Mouse (Mus musculus): ENCODE data around the gene Armt1. TPM values are rescaled to one million over a fixed set of nuclear protein-coding genes. Genes with fewer than 3 reads are reported as not detected.

Armt1 gene
- total and polyA plus RNA-seq, 3 experiments = 24.2 to 25.1 TPM; not detected in 1

GRCm38 (mm10) chr10:4391851-4392250 lies 40.4 kb upstream of the Armt1 start:
- Histone ChIP-seq H3K9me3 (replicated peaks; ENCODE audit: insufficient read depth, low read length) (no peaks in the 10 kb centered on the region), H3K79me2 (ENCODE audit: control insufficient read depth, insufficient read depth, low read length, poor library complexity) (peaks cover 71% of the 10 kb centered on the region), H3K27ac (ENCODE audit: control insufficient read depth, low read depth, low read length) (0 out of 2 replicates have a peak overlapping the region, but pooled peaks have one; percentile 3), H3K4me3 (ENCODE audit: control insufficient read depth in 1 of 2, insufficient read depth in 1 of 2, low read depth in 2 of 2, low read length in 2 of 2) (no peak overlapping the region), H3K27me3 (ENCODE audit: control insufficient read depth in 1 of 2, insufficient read depth in 2 of 2, low read length in 2 of 2) (no peaks in the 10 kb centered on the region), H3K9ac (ENCODE audit: control insufficient read depth, low read depth, low read length, poor library complexity, severe bottlenecking) (0 out of 2 replicates have a peak overlapping the region, but pooled peaks have one; percentile 6), H3K4me1 (ENCODE audit: control insufficient read depth in 1 of 2, insufficient read depth in 2 of 2, low read length in 2 of 2) (peaks cover 27 to 33% of the 10 kb centered on the region in 2 experiments), H3K36me3 (ENCODE audit: control insufficient read depth in 1 of 2, insufficient read depth in 2 of 2, low read length in 2 of 2) (peaks cover 12 to 36% of the 10 kb centered on the region in 2 experiments)
- TF ChIP-seq SMC3 (IDR thresholded peaks at IDR 0.05; ENCODE audit: low read depth, low read length) = peak; percentile 33
- 0 out of 2 replicates have a peak, but pooled peaks have one; percentile 17 for TF ChIP-seq SIN3A (IDR thresholded peaks at IDR 0.05; ENCODE audit: low read length)
- TF ChIP-seq CTCF (IDR thresholded peaks at IDR 0.05 in 2 of 3, conservative IDR thresholded peaks at IDR 0.05 in 1 of 3; ENCODE audit: control insufficient read depth in 1 of 3, insufficient read depth in 1 of 3, low read depth in 2 of 3, low read length in 3 of 3, poor library complexity in 1 of 3, severe bottlenecking in 1 of 3) = peak; percentile 30 to 64 (median 60); a peak in 5 of 6 replicates
- no peak for TF ChIP-seq USF1 (IDR thresholded peaks at IDR 0.05; ENCODE audit: low read depth, low read length)
- peak; percentile 64 for DNase-seq (ENCODE audit: low read depth, low spot score)

GRCm38 (mm10) chr10:4395321-4395720 lies 36.9 kb upstream of the Armt1 start:
- no peak for DNase-seq (ENCODE audit: low read depth, low spot score)
- Histone ChIP-seq H3K27me3 (ENCODE audit: control insufficient read depth in 1 of 2, insufficient read depth in 2 of 2, low read length in 2 of 2) (no peaks in the 10 kb centered on the region), H3K4me3 (ENCODE audit: control insufficient read depth in 1 of 2, insufficient read depth in 1 of 2, low read depth in 2 of 2, low read length in 2 of 2) (no peak overlapping the region), H3K36me3 (ENCODE audit: control insufficient read depth in 1 of 2, insufficient read depth in 2 of 2, low read length in 2 of 2) (peaks cover 11 to 26% of the 10 kb centered on the region in 2 experiments), H3K9ac (ENCODE audit: control insufficient read depth, low read depth, low read length, poor library complexity, severe bottlenecking) (no peak overlapping the region), H3K4me1 (ENCODE audit: control insufficient read depth in 1 of 2, insufficient read depth in 2 of 2, low read length in 2 of 2) (peaks cover 17 to 18% of the 10 kb centered on the region in 2 experiments), H3K9me3 (replicated peaks; ENCODE audit: insufficient read depth, low read length) (no peaks in the 10 kb centered on the region), H3K27ac (ENCODE audit: control insufficient read depth, low read depth, low read length) (no peak overlapping the region), H3K79me2 (ENCODE audit: control insufficient read depth, insufficient read depth, low read length, poor library complexity) (peaks cover 40% of the 10 kb centered on the region)
- TF ChIP-seq TBP (IDR thresholded peaks at IDR 0.05; ENCODE audit: low read depth, low read length) (no peak), UBTF (IDR thresholded peaks at IDR 0.05; ENCODE audit: borderline replicate concordance, insufficient read depth, low read depth, low read length) (no peak), BHLHE40 (IDR thresholded peaks at IDR 0.05; ENCODE audit: borderline replicate concordance, low read depth, low read length) (no peak), NELFE (IDR thresholded peaks at IDR 0.05; ENCODE audit: low read depth, low read length) (no peak), ZMIZ1 (IDR thresholded peaks at IDR 0.05; ENCODE audit: low read depth, low read length) (0 out of 2 replicates have a peak, but pooled peaks have one; percentile 8), ZC3H11A (IDR thresholded peaks at IDR 0.05; ENCODE audit: low read depth, low read length) (no peak)

GRCm38 (mm10) chr10:4398058-4398457 lies 34.2 kb upstream of the Armt1 start:
- Histone ChIP-seq H3K9ac (ENCODE audit: control insufficient read depth, low read depth, low read length, poor library complexity, severe bottlenecking) (no peak overlapping the region), H3K79me2 (ENCODE audit: control insufficient read depth, insufficient read depth, low read length, poor library complexity) (peaks cover 19% of the 10 kb centered on the region), H3K9me3 (replicated peaks; ENCODE audit: insufficient read depth, low read length) (no peaks in the 10 kb centered on the region), H3K27ac (ENCODE audit: control insufficient read depth, low read depth, low read length) (no peak overlapping the region), H3K27me3 (ENCODE audit: control insufficient read depth in 1 of 2, insufficient read depth in 2 of 2, low read length in 2 of 2) (no peaks in the 10 kb centered on the region), H3K4me3 (ENCODE audit: control insufficient read depth in 1 of 2, insufficient read depth in 1 of 2, low read depth in 2 of 2, low read length in 2 of 2) (no peak overlapping the region), H3K4me1 (ENCODE audit: control insufficient read depth in 1 of 2, insufficient read depth in 2 of 2, low read length in 2 of 2) (peaks cover under 1 to 1% of the 10 kb centered on the region in 2 experiments; a peak in 1 of 4 replicates), H3K36me3 (ENCODE audit: control insufficient read depth in 1 of 2, insufficient read depth in 2 of 2, low read length in 2 of 2) (peaks cover under 1 to 9% of the 10 kb centered on the region in 2 experiments)
- no peak for DNase-seq (ENCODE audit: low read depth, low spot score)
- TF ChIP-seq ZNF384 (IDR thresholded peaks at IDR 0.05; ENCODE audit: low read depth, low read length) = no peak
- no peak for TF ChIP-seq MAZ (IDR thresholded peaks at IDR 0.05; ENCODE audit: low read depth, low read length)
- no peak for TF ChIP-seq NRF1 (IDR thresholded peaks at IDR 0.05; ENCODE audit: insufficient read depth, low read depth, low read length, poor library complexity, severe bottlenecking)
- no peak for TF ChIP-seq ZC3H11A (IDR thresholded peaks at IDR 0.05; ENCODE audit: low read depth, low read length)
- no peak for TF ChIP-seq CHD2 (IDR thresholded peaks at IDR 0.05; ENCODE audit: low read length)
- TF ChIP-seq RAD21 (IDR thresholded peaks at IDR 0.05; ENCODE audit: low read depth, low read length) = no peak
- no peak for TF ChIP-seq GABPA (IDR thresholded peaks at IDR 0.05; ENCODE audit: low read depth, low read length)
- TF ChIP-seq HCFC1 (IDR thresholded peaks at IDR 0.05; ENCODE audit: low read depth, low read length) = no peak
